Mouse (Mus musculus) ES-Bruce4 (cell line): Measurements from ENCODE around the gene Wdr59.

Source experiments
- CTCF ChIP-seq: IDR thresholded peaks from one replicate; pipeline ENCODE4 v1.8.1; 2011; ENCODE audit warnings: low read depth, low read length
- POLR2A ChIP-seq: IDR thresholded peaks from one replicate; pipeline ENCODE4 v1.8.1; 2011; ENCODE audit warnings: low read length; ENCODE audit not compliant: insufficient read depth

DNA sequence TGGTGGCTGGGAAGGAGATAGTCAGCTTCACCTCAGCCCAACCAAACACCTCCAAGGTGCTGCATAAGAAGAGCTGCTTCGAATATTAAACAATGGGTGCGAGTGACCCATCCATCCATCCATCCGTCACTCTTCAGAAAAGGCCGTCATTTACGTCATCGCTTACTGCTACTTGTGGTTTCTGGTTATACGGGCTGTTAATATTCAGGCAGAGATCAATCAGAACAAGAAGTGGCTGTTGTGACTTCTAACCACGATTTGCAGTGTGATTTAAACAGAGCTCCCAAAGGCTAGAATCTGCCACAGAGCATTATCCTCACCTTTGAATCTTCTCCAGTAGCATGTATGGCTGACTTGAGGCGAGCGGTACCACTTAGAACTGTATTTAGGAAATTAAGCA lies 104.7 kb downstream of the Wdr59 start:
- TF ChIP-seq CTCF (no peak), POLR2A (no peak)
